Mouse (Mus musculus) lung, adult 2 months (tissue): ENCODE results near the gene Cyp27a1. TPM values are rescaled to one million over a fixed set of nuclear protein-coding genes. Genes with fewer than 3 reads are reported as not detected.

Experiments used
- DNase-seq: peaks from one replicate; pipeline ENCODE4 v3.0.0; 2022
- H3K4me1 ChIP-seq: fragments of 200-500 bp; 2 replicates; pipeline ENCODE4 v1.6.1; 2011; ENCODE audit warnings: low read length; ENCODE audit not compliant: control insufficient read depth, insufficient read depth
- H3K4me3 ChIP-seq: fragments of 200-500 bp; replicated peaks from 2 replicates; pipeline ENCODE3; 2011; ENCODE audit warnings: low read depth, mild to moderate bottlenecking, control low read depth, low read length; ENCODE audit errors: extremely low read depth
- CTCF ChIP-seq: fragments of 200-500 bp; IDR thresholded peaks from 2 replicates; pipeline ENCODE4 v1.5.1; 2011; ENCODE audit warnings: mild to moderate bottlenecking, low read length, control low read depth; ENCODE audit not compliant: insufficient read depth
- POLR2A ChIP-seq: fragments of 200-500 bp; IDR thresholded peaks from 2 replicates; pipeline ENCODE4 v1.6.1; 2011; ENCODE audit warnings: low read depth, mild to moderate bottlenecking, control low read depth, low read length, borderline replicate concordance; ENCODE audit errors: extremely low read depth
- WGBS: fragments of 180-500 bp; shearing (Covaris S2); methylation state at CpG from one replicate; pipeline ENCODE4 v1.1.7; 2018; 5-methylcytosine and 5-hydroxymethylcytosine counted together
- polyA plus RNA-seq: library from polyadenylated mRNA; depleted of rRNA; stranded (reverse); fragments of >200 nt; gene quantifications from 2 replicates; pipeline ENCODE4 v1.2.3, GENCODE M21; 2012

Cyp27a1 gene
- polyA plus RNA-seq, 1 experiment, result 25.4 TPM

DNA sequence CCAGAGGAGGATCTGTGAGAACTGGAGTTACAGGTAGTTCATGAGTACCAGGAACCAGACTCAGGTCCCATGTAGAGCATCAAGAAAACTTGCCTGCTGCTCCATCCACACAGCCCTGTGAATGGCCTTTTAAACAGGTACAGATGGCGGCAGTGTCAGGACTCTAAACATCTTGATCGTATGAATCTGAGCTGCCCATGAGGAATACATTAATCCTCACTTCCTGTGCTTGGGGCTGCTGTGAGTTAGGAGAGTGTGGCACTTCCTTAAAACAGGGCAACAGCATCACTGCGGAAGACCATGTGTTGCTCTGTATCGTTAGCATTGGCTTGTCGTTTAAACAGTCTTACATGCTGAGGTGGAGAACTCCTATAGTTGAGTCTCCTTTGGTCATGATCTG lies 2.1 kb downstream of the Cyp27a1 start:
- no peak for DNase-seq

DNA sequence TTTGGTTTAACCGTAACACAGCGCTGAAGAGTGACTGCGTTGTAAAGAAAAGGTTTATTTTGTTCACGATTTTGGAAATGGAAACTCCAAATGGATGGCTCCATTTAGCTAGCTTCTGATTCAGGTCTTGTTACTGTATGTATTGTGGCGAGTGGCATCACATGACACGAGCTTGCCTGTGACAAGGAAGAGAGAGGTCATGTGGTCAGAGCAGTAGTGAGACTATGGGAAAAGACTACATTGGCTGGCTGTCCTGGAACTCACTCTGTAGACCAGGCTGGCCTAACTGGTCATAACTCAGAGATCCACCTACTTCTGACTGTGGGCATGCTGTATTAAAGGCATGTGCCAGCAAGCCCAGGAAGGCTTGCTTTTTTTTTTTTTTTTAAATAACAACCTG lies 2.5 kb downstream of the Cyp27a1 start:
- Histone ChIP-seq H3K4me1 (no peaks in the 10 kb centered on the region), H3K4me3 (no peak overlapping the region)
- 82% methylated on average over 6 of the region's 6 CpGs for WGBS
- no peak for TF ChIP-seq POLR2A
- TF ChIP-seq CTCF, result no peak
- no peak for DNase-seq

More for the DNA sequence above, 2.1 kb downstream of the Cyp27a1 start:
- Histone ChIP-seq H3K4me3 (no peak overlapping the region), H3K4me1 (no peaks in the 10 kb centered on the region)
- TF ChIP-seq CTCF (no peak), POLR2A (no peak)
- 55% methylated on average over 5 of the region's 5 CpGs for WGBS

DNA sequence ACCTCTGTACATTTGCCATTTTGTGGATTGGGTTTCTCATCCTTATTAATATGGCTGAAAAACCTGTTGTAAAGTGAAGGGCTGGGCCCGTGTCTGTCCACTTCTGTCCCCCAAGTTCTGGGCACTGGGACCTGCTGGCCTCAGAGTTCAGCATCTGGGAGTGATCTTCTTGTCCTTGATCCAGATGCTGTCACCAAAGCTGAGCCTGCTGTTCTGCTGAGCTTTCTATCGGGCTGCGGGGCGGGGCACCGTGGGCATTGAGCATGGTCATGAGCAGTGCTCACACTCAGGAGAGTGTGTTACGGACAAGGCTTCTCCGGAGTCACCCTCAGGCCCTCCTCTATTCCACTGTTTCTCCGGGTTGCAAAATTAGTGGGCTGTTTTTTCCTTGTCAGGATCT lies 4.7 kb downstream of the Cyp27a1 start:
- TF ChIP-seq CTCF (no peak), POLR2A (no peak)
- DNase-seq, result no peak
- no peak overlapping the region for H3K4me3 ChIP-seq
- WGBS, result 90% methylated on average over 8 of the region's 8 CpGs
- H3K4me1 ChIP-seq, result no peaks in the 10 kb centered on the region

DNA sequence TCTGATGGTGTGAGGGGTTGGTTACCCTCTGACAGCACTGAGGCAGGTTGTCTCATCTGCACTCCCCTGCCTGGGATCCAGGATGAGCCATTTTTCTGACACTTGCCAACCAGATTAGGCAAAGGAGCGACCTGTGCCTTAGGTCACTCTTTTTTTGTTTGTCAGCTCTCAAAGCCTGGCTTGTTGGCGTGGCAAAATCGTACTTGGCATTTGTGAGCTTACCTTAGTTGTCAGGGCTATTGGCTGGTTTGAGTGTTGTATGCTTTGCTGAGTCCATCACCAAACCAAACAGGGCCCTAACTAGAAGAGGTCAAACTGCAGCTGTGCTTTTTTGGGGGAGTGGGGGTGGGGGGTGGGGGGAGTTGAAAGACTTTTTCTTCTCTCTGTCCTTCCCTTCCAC lies 5.9 kb downstream of the Cyp27a1 start:
- 71% methylated on average over 3 of the region's 3 CpGs for WGBS
- TF ChIP-seq POLR2A (no peak), CTCF (no peak)

DNA sequence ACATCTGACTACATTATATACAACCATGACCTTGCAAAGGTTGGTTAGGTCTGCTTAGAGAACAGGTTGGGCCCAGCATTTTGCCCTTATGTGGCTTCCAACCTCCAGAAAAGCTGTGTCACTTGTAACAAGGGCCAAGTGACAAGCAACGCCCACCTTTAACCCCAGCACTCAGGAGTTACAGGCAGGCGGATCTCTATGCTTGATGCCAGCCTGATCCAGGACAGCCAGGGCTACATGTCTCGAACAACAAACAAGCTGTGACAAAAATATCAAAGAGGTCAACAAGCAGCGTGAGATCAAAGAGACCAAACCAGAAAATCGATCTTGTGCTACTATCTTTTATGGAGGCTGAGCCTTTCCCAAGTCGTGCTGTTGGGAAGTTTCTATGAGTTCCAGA lies 8.3 kb downstream of the Cyp27a1 start:
- DNase-seq, result no peak
- H3K4me1 ChIP-seq, result no peaks in the 10 kb centered on the region
- no peak for TF ChIP-seq POLR2A
- TF ChIP-seq CTCF, result no peak
- 68% methylated on average over 6 of the region's 6 CpGs for WGBS
- H3K4me3 ChIP-seq, result no peak overlapping the region

More for the DNA sequence above, 5.9 kb downstream of the Cyp27a1 start:
- no peak for DNase-seq
- Histone ChIP-seq H3K4me1 (no peaks in the 10 kb centered on the region), H3K4me3 (no peak overlapping the region)

DNA sequence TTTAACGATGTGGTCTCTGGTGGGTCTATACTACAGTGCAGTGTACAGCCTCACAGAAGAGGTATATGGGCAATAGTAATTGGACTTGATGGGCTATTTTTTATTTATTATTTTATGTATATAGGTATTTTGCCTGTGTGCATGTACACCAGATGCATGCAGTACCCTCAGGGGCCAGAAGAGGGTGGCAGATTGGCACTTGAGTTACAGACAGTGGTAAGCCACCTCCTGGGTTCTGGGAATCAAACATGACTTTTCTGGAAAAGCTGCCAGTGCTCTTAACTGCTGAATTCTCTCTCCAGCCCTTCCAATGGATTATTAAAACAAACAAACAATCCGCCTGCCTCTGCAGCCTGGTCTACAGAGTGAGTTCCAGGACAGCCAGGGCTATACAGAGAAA lies 10.4 kb downstream of the Cyp27a1 start:
- no peak overlapping the region for H3K4me3 ChIP-seq
- WGBS, result 82% methylated on average over 2 of the region's 2 CpGs
- DNase-seq, result no peak
- no peaks in the 10 kb centered on the region for H3K4me1 ChIP-seq
- TF ChIP-seq POLR2A (no peak), CTCF (0 out of 2 replicates have a peak, but pooled peaks have one; percentile 28)

DNA sequence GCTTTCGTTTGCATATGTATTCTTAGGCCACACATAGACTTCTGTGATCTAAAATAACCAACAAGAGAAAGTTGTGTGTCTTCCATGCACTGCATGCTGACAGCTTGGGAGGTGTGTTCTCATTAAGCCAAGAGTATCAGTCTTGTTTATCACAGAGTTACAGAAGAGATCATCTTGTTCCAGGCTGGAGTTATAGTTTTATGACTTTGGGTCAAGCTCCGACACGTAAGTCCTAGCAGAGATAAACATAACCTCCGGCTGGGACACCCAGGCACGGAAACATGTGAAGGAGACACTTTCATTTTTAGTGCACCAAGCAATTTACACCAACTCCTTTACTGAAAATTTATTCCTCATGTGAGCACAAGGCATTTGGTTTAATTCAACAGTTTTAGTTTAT lies 12.7 kb downstream of the Cyp27a1 start:
- TF ChIP-seq POLR2A (no peak), CTCF (no peak)
- 57% methylated on average over 5 of the region's 5 CpGs for WGBS
- Histone ChIP-seq H3K4me3 (no peak overlapping the region), H3K4me1 (no peaks in the 10 kb centered on the region)
- no peak for DNase-seq

DNA sequence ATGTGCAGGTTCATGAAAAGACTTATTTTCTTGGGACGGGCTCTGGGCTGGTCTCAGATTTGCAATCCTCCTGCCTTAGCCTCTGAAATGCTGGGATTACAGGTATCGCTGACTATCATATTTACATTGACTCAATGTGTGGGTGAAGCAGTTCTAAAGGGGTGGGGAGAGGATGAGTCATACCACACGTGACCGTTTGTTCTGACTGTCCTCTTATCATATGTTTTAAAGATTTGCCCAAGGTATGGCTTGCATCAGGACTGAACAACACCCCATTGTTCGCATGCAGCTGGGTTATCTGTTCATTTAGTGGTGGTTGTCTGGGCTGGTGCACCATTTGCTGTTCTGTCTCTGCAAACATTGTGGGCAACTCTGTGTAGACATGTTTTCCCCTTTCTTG lies 13.3 kb downstream of the Cyp27a1 start:
- TF ChIP-seq CTCF (no peak), POLR2A (no peak)
- DNase-seq, result no peak
- WGBS, result 54% methylated on average over 5 of the region's 5 CpGs
- Histone ChIP-seq H3K4me3 (no peak overlapping the region), H3K4me1 (no peaks in the 10 kb centered on the region)

DNA sequence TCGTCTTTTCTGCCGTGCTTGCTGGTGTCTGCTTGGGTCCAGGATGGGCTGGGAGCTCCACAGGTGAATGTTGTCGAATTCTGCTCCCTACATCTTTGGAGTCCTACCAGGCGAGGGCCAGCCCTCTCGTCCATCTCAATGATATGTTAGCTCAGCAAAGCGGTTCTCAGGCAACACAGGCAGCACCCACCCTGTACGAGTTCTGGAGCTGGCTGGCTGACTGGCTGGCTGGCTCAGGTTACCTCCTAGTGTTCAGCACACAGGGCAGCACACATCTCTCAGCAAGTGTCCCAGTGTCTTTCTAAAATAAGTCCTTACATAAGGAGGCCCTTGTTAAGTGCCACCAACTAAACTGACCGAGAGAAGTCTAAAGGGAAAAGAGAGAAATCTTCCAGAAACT lies 15.1 kb downstream of the Cyp27a1 start:
- Histone ChIP-seq H3K4me1 (no peaks in the 10 kb centered on the region), H3K4me3 (no peak overlapping the region)
- DNase-seq, result no peak
- TF ChIP-seq CTCF (no peak), POLR2A (no peak)
- 71% methylated on average over 8 of the region's 8 CpGs for WGBS

DNA sequence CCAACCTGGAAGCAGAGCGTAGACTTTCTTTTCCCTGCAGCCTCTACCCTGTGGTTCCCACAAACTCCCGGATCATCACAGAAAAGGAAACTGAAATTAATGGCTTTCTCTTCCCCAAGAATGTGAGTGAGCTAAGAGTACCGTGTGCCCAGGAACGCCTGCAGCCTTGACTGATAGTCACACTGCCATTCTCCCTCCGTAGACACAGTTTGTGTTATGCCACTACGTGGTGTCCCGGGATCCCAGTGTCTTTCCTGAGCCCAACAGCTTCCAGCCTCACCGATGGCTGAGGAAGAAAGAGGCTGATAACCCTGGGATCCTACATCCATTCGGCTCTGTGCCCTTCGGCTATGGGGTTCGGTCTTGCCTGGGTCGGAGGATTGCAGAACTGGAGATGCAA lies 23.6 kb downstream of the Cyp27a1 start:
- H3K4me3 ChIP-seq, result no peak overlapping the region
- no peak for TF ChIP-seq POLR2A
- no peak for TF ChIP-seq CTCF
- DNase-seq, result no peak
- H3K4me1 ChIP-seq, result no peaks in the 10 kb centered on the region
- WGBS, result 77% methylated on average over 12 of the region's 12 CpGs

DNA sequence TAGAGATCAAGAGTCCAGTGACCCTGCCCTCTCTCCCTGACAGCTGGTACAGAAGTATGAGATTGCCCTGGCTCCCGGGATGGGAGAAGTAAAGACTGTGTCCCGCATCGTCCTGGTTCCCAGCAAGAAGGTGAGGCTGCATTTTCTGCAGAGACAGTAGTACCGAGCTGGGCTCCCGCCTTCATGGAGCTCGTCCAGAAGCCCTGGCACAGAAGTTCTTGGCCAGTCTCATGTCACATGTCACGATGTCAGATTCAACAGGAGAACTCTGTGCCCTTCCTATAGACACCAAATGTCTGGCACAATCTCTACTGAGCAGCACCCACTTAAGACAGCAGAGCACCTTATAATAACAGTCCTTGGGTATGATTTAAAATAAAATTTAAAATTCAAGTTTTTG lies 24.1 kb downstream of the Cyp27a1 start:
- WGBS, result 85% methylated on average over 7 of the region's 7 CpGs
- DNase-seq, result no peak
- Histone ChIP-seq H3K4me3 (no peak overlapping the region), H3K4me1 (no peaks in the 10 kb centered on the region)
- TF ChIP-seq CTCF (no peak), POLR2A (no peak)
